In the genomic region with DNA sequence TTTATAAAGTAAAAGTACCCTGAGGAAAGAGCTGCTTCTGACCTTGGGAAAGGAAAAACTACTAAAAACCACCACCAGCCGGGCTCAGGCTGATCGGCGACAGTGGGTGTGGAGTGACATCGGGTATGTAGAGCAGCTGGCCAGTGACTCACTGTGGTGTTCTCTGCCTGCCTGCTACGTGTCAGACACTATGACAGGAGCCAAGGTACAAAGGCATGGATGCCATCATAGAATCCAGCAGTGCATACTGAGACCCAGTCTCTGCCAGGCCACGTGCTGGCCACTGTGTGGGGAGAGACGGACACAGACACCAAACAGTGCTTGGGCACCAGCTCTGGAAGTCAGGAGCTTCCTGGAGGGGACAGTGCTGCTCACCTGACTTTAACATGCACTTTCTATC, we compare ENCODE assay signal across 7 mouse cellular contexts. TPM values are rescaled to one million over a fixed set of nuclear protein-coding genes. Genes with fewer than 3 reads are reported as not detected.
DNase-seq lines count a peak whose midpoint lies in the region; ATAC-seq and TF ChIP-seq lines count a peak whose summit lies in the region.

No protein-coding gene starts in this region.

- H3K4me2 ChIP-seq in lung, embryonic 16.5 days (ENCODE audit: low read depth, low read length) = no peak overlapping the region
- no peak overlapping the region for H3K4me2 ChIP-seq in embryonic facial prominence, embryonic 13.5 days
- H3K4me2 ChIP-seq in forebrain, embryonic 16.5 days (ENCODE audit: low read length) = no peak overlapping the region

- H3K9me3 ChIP-seq in lung, embryonic 16.5 days (ENCODE audit: control insufficient read depth, low read length) = no peaks in the 10 kb centered on the region
- no peaks in the 10 kb centered on the region for H3K9me3 ChIP-seq in embryonic facial prominence, embryonic 13.5 days
- H3K9me3 ChIP-seq in forebrain, embryonic 16.5 days (ENCODE audit: control insufficient read depth, low read length) = no peaks in the 10 kb centered on the region

- WGBS in lung, embryonic 16.5 days = 60% methylated on average over 7 of the region's 7 CpGs
- 55% methylated on average over 7 of the region's 7 CpGs for WGBS in lung, adult 2 months
- 75% methylated on average over 7 of the region's 7 CpGs for WGBS in embryonic facial prominence, embryonic 13.5 days
- WGBS in small intestine, adult 2 months = 16% methylated on average over 7 of the region's 7 CpGs
- WGBS in forebrain, embryonic 16.5 days = 78% methylated on average over 7 of the region's 7 CpGs

- H3K4me1 ChIP-seq in lung, embryonic 16.5 days (replicated peaks; ENCODE audit: control insufficient read depth, insufficient read depth, low read length) = peaks cover 15% of the 10 kb centered on the region
- H3K4me1 ChIP-seq in lung, adult 2 months (ENCODE audit: control insufficient read depth, insufficient read depth, low read length) = 0 out of 2 replicates have a peak, but pooled peaks cover 6% of the 10 kb centered on the region
- peaks cover 25% of the 10 kb centered on the region for H3K4me1 ChIP-seq in embryonic facial prominence, embryonic 13.5 days
- peaks cover 28% of the 10 kb centered on the region for H3K4me1 ChIP-seq in small intestine, adult 2 months (ENCODE audit: control insufficient read depth, insufficient read depth, insufficient read length, low read length)
- H3K4me1 ChIP-seq in forebrain, embryonic 16.5 days (replicated peaks; ENCODE audit: control insufficient read depth, insufficient read depth, low read length) = peaks cover 10% of the 10 kb centered on the region

- TF ChIP-seq CTCF in lung, adult 2 months (IDR thresholded peaks at IDR 0.05; ENCODE audit: insufficient read depth, low read length) = no peak
- TF ChIP-seq CTCF in small intestine, adult 2 months (IDR thresholded peaks at IDR 0.05; ENCODE audit: extremely low read depth, insufficient read length, insufficient replicate concordance, low read depth, low read length) = no peak

- H3K27me3 ChIP-seq in lung, embryonic 16.5 days (ENCODE audit: control insufficient read depth, insufficient read depth, low read depth, low read length) = no peaks in the 10 kb centered on the region
- no peaks in the 10 kb centered on the region for H3K27me3 ChIP-seq in embryonic facial prominence, embryonic 13.5 days
- no peaks in the 10 kb centered on the region for H3K27me3 ChIP-seq in small intestine, adult 2 months (ENCODE audit: control insufficient read depth, insufficient read depth, low read length)
- no peaks in the 10 kb centered on the region for H3K27me3 ChIP-seq in forebrain, embryonic 16.5 days (replicated peaks; ENCODE audit: control insufficient read depth, insufficient read depth, low read length)

- ATAC-seq in lung, embryonic 16.5 days (ENCODE audit: low read depth) = 0 out of 2 replicates have a peak, but pooled peaks have one; percentile 29
- ATAC-seq in embryonic facial prominence, embryonic 13.5 days (ENCODE audit: insufficient number of reproducible peaks, insufficient read depth, low FRiP score, low TSS enrichment, low read depth) = no peak
- ATAC-seq in forebrain, embryonic 16.5 days = no peak

- intact Hi-C loops in heart, postnatal 14 days (cut with DNase I) = no loop called here

- no peak for DNase-seq in lung, adult 2 months
- DNase-seq in heart, postnatal 14 days = peak; percentile 31 to 49
- DNase-seq in embryo, embryonic 10.5 days (ENCODE audit: low spot score) = no peak

- no peak overlapping the region for H3K4me3 ChIP-seq in lung, embryonic 16.5 days (ENCODE audit: low read length)
- H3K4me3 ChIP-seq in lung, adult 2 months (replicated peaks; ENCODE audit: extremely low read depth, low read depth, low read length) = no peak overlapping the region
- no peak overlapping the region for H3K4me3 ChIP-seq in embryonic facial prominence, embryonic 13.5 days
- no peak overlapping the region for H3K4me3 ChIP-seq in small intestine, adult 2 months (ENCODE audit: low read depth, low read length)
- H3K4me3 ChIP-seq in forebrain, embryonic 16.5 days (replicated peaks; ENCODE audit: low read length) = no peak overlapping the region

- no peak overlapping the region for H3K9ac ChIP-seq in lung, embryonic 16.5 days (ENCODE audit: low read length)
- 0 out of 2 replicates have a peak overlapping the region, but pooled peaks have one; percentile 16 for H3K9ac ChIP-seq in embryonic facial prominence, embryonic 13.5 days
- no peak overlapping the region for H3K9ac ChIP-seq in forebrain, embryonic 16.5 days (replicated peaks; ENCODE audit: low read depth, low read length)

- no peak overlapping the region for H3K27ac ChIP-seq in lung, embryonic 16.5 days (ENCODE audit: low read length)
- no peak overlapping the region for H3K27ac ChIP-seq in embryonic facial prominence, embryonic 13.5 days
- peak overlapping the region; percentile 81 for H3K27ac ChIP-seq in small intestine, adult 2 months (ENCODE audit: insufficient read depth, low read depth, low read length)
- no peak overlapping the region for H3K27ac ChIP-seq in forebrain, embryonic 16.5 days (ENCODE audit: low read length)

- TF ChIP-seq POLR2A in lung, adult 2 months (IDR thresholded peaks at IDR 0.05; ENCODE audit: borderline replicate concordance, extremely low read depth, low read depth, low read length) = no peak
- TF ChIP-seq POLR2A in small intestine, adult 2 months (IDR thresholded peaks at IDR 0.05; ENCODE audit: low read depth, low read length) = no peak

- peaks cover 13% of the 10 kb centered on the region for H3K36me3 ChIP-seq in lung, embryonic 16.5 days (ENCODE audit: control insufficient read depth, insufficient read depth, low read length)
- peaks cover 37% of the 10 kb centered on the region for H3K36me3 ChIP-seq in embryonic facial prominence, embryonic 13.5 days
- peaks cover 28% of the 10 kb centered on the region for H3K36me3 ChIP-seq in small intestine, adult 2 months (ENCODE audit: control insufficient read depth, insufficient read depth, low read length)
- H3K36me3 ChIP-seq in forebrain, embryonic 16.5 days (ENCODE audit: control insufficient read depth, insufficient read depth) = 0 out of 2 replicates have a peak, but pooled peaks cover 8% of the 10 kb centered on the region

RNA-seq across cellular contexts. Expression of gene Arfgap3, which starts 5.1 kb away (rescaled TPM):
- polyA plus RNA-seq in lung, embryonic 16.5 days (2015; fragmentation: Nextera tagmentation; extraction: Ambion mirVana) = 43.8 and 45.8 TPM in 2 replicates
- polyA plus RNA-seq in lung, adult 2 months (2012; rRNA removed) = 27.2 and 31.1 TPM in 2 replicates
- 45.3 and 49.9 TPM in 2 replicates for polyA plus RNA-seq in embryonic facial prominence, embryonic 13.5 days (2015; fragmentation: Nextera tagmentation; extraction: Ambion mirVana)
- 10 to 100 TPM; 11.6 to 14.5 TPM for total RNA-seq in heart, postnatal 14 days (2021)
- polyA plus RNA-seq in small intestine, adult 2 months (2012; rRNA removed) = 39.6 and 88.2 TPM in 2 replicates
- 44.5 and 46.3 TPM in 2 replicates for polyA plus RNA-seq in forebrain, embryonic 16.5 days (2015; fragmentation: Nextera tagmentation; extraction: Ambion mirVana)

Comparison
In these comparisons a context has a peak if more than half of its experiments do, and no peak if none do; other contexts are left out.
1. DNase-seq: peak in heart, postnatal 14 days (2 of 2); none in lung, adult 2 months (single experiment) and embryo, embryonic 10.5 days (single experiment).